Mouse (Mus musculus) A20 (cell line): ENCODE data around the gene Ifi203.
"Not testable (repeated sequence)": the region's sequence is repeated elsewhere in the genome, so short reads cannot be mapped to it uniquely, and the experiment has no call there.

Experiments
- DNase-seq: peaks from one replicate; pipeline ENCODE4 v3.0.0-alpha.2; 2011; ENCODE audit warnings: low read depth, low spot score

Gene Ifi203

DNA sequence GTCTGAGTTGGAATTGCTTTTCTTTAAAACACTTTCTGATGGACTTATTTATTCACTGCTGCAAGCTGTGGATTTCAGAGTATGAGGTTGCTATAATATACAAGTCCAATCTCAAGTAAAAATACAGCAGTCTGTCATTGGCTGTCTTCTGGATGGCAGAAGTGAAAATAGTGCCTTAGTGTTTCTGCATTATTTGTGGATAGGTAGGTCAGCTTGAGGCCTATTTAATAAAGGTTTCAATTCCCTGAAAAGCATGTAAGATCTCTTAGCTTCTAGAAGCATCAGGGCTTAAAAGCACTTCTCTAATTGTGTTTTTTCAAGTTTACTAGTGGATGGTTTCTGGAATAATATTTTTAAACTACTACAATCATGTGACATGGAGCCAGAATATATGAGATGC, 52.7 kb downstream of the Ifi203 start:
- DNase-seq: not testable (repeated sequence)

GRCm38 (mm10) chr1:173887026-173887787, 55.3 kb downstream of the Ifi203 start:
- DNase-seq: peak; percentile 9

GRCm38 (mm10) chr1:173880004-173880666, 62.3 kb downstream of the Ifi203 start:
- not testable (repeated sequence) for DNase-seq

DNA sequence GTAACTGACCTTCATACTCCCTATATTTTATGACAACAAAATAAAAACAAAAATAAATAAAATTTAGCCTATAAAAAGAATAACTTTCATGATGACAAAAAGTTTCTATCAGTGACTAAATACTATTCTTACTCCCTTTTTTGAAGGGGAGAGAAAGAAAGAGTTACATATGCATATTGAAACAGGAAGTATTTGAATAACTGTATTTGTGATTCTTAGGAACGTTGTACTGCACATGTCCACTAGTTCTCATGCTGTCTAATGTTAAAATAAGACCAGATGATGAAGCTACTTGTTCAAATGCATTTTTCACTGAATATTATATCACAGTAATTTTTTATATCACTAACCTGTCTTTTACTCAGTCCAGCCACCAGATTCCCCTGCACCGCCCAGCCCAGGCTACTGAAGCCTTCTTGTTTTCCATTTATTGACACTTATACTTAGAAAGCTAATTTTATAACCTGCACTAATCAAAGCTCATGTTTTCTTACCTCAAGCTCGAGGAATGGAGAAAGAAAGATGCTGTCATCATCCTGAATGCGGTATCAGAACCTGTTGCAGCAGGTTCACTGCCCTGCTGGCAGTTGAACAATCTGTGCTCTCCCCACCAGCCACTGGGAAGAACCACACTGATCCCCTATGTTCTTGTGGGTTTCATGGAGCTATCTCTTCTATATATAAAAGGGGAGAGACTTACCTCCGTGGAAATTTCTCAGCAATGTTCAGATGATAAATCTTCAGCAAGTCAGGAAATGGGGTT, 63.1 kb downstream of the Ifi203 start:
- not testable (repeated sequence) for DNase-seq

DNA sequence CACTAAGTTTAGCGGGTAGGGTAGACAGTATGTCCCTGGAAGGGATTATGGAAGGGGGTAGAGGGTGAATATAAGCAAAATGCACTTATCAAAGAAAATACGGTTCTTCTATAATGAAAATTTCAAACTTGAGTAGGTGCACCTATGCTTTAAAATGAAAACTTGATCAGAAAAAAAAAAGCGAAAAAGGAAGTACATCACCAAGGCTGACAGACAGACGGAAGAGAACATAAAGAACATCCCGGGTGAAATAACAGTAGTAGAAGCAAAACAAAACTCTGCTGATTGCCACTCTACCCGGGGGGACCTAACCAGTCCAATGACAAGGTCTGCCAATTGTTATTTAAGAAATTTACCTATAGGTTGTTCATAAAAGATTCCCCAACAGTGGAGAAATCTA, 64.2 kb downstream of the Ifi203 start:
- not testable (repeated sequence) for DNase-seq

GRCm38 (mm10) chr1:173877125-173877524, 65.3 kb downstream of the Ifi203 start:
- not testable (repeated sequence) for DNase-seq
